Mouse (Mus musculus) retina, postnatal 7 days (tissue): ENCODE results near the gene Sv2c.
"Not testable (repeated sequence)": the region's sequence is repeated elsewhere in the genome, so short reads cannot be mapped to it uniquely, and the experiment has no call there.

Experiments used
- DNase-seq: peaks from one replicate; pipeline ENCODE4 v3.0.0-alpha.2; 2012; ENCODE audit warnings: low read depth, low spot score

Sv2c gene

GRCm38 (mm10) chr13:95968031-95968430 is 164.3 kb downstream of the Sv2c start:
- not testable (repeated sequence) for DNase-seq

GRCm38 (mm10) chr13:95966791-95967190 is 165.6 kb downstream of the Sv2c start:
- DNase-seq, result no peak

DNA sequence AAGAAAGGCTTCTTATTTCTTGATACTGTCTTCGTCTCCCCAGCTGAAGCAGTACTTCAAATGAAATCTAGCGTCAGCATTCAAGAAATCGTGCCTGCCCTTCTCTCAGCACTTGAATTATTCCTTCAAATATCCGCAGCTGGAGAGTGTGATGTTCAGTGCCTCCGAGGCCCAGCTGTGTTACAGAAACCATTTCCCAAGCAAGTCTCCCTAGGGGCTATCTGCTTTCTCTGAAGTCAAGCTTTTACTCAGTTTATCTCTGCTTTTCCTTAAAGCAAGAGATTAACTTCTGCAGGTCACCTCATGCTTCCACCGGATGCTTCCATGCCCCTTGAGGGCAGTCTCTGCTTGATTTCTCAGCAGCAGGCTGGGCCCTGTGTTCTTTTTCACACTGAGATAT is 166.8 kb downstream of the Sv2c start:
- no peak for DNase-seq

- no peak for DNase-seq
These were observed 167.2 kb downstream of the Sv2c start for GRCm38 (mm10) chr13:95965162-95965561.

DNA sequence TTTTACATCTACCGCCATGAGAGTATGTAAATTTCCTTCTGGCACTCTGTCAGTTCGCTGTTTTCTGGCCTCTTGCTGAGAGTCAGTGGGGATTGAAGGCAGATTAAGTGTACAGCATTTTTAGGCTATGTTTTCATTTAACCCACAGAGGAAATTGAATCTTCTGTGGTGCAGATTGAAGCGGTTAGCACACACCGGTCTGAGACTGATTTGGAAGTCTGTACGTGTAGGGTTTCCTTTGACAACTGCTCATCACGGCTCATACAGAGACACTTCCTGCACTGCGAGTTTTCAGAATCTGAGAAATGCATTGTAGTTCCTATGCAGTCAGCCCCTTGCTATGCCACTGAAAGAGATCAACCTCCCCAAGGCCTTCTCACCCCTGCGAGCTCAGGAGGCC is 168.2 kb downstream of the Sv2c start:
- DNase-seq, result no peak

GRCm38 (mm10) chr13:95963671-95964070 is 168.7 kb downstream of the Sv2c start:
- DNase-seq, result no peak

DNA sequence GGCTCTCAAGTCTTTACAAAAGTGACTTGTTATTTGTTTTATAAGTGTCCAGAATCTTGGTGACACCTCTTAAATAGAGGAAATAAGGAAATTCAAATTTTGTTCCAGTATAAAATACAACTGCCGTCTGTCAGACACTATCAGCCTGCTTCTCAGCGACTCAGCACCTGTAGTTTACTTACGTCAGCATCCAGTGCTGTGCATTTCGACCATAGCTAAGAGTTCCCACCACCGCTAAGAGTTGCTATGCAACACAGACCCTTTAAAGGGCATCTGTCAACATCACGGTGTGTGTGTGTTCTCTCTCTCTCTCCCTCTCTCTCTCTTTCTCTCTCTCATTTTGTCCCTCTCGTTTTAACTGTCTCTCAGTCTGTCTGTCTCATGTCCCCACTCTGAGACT is 170.5 kb downstream of the Sv2c start:
- DNase-seq, result no peak

- peak; percentile 11 for DNase-seq
These were observed 171.1 kb downstream of the Sv2c start for GRCm38 (mm10) chr13:95961191-95961791.

GRCm38 (mm10) chr13:95960477-95961185 is 171.7 kb downstream of the Sv2c start:
- DNase-seq, result no peak

DNA sequence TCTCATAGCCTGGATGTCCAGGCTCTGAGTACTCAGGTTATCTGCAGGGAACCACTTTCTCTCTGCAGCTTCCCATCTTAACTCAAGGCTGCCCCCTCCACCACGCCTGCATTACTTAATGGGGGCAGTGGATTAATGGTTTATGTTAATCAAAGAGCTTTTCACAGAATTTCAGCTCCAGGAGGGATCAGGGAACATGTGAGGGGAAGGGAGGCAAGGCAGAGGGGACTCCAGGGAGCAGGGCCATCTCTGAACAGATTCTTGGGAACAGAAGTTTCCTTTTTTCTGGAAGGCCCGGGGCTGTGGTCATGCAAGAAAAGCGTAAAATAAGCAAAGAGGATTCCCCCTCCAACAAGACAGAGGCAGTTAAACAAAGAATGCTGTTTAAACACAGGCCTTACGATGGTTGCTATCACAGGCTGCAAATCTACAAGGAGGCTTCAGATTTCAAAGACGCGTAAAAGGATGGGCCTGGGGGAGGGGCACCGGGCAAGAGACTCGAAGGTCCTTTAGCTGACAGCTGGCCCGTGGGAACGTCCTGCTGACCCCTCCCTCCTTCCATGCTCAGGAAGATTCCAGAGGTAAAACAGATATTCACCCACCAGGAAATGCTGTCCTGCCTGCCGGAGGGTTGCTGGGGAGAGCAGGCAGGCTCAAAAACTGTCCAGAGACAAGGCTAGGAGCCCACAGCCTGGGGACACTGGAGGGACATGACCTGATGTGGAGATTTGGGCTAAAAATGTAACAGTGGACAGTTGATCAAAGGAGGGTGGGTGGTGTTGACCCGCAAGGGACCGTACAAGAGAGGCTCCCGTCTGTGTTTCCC is 172.5 kb downstream of the Sv2c start:
- DNase-seq, result no peak

DNA sequence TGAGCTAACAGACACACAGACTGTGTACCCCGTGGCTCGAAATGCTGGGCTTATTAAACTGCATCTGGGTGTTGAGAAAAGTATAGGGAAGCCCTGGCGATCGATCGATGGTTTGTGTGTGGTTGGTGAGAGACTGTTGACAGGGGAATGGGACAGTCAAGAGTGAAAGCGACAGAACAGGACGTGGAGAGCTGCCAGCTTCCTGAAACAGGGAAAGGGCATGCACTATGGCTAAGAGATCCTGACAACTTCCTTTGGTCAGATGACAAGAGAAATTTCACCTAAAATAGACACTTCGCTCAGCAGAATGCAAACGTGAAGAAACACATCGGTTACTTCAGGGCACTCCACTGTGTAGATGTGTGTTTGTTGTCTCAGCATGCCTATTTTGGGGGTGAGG is 175.2 kb downstream of the Sv2c start:
- DNase-seq, result no peak

DNA sequence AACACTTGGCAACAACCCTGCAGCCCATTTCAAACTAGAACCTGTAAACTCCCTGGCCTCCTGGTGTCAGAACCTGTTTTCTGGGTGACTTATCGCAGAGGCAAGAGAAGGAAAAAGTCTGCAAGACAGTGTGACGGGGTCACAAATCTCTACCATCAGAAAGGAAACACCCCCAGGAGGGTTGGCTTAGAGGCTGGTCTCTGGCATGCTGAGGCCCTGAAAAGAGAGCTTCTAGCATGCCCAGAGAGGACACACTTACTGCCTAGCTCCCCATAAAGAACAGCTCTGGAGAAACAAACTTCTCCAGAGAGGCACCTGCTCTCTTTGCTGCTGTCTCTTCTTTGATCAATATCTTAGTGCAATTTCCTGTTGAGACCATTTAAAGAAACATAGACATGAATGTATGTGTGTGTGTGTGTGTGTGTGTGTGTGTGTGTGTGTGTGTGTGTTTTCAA is 176.0 kb downstream of the Sv2c start:
- no peak for DNase-seq

DNA sequence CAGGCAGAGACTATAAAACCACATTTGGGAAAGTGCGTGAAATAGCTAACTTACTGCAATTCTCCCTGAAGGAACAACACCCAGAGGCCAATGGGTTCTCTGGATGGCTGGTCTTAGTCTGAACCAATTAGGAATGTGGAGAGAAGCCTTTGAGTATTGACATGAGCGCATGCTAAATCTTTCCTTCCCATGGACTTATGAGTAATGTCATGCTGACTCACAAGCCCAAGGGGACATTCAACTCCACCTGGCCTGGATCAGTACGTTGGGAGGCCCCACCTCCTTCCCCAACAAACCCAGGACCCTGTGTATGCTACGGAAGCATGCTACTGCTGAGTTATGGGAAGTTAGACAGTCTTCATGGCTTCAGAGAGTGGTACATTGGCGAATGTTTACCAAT is 177.2 kb downstream of the Sv2c start:
- no peak for DNase-seq

DNA sequence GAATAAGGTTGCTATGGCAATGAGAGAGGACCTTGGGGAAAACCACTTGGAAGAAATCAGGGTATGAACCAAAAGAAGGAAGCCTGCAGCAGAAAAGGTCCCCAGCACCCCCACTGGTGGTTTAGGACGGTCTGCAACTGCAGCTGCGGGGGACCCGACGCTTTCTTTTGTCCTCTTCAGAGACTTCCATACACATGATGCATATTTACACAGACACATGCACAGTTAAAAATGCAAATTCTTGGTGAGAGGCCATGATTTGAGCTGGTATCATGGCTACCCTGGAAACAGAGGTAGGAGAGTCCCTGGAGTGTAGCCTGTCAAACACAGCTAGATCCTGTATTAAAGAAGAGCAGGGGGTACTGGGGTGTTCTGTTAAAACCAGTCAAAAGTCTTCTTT is 178.7 kb downstream of the Sv2c start:
- DNase-seq, result no peak

DNA sequence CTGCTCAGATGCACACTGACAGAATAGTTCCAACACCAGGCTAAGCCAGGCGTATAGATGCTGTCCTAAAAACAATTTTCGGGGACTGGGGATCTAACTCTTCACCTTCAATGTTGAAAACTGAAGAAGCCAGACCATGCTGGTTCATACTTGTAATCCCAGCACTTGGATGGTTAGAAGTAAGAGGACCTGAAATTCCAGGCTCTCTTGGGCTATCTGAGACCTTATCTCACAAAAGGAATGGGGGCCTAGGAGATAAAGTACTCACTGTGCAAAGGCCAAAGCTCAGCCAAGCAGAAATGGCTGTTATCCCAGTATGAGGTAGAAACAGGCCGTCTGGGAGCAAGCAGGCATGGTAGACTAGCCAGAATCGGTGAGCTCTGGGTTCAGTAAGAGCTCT is 180.1 kb downstream of the Sv2c start:
- no peak for DNase-seq

DNA sequence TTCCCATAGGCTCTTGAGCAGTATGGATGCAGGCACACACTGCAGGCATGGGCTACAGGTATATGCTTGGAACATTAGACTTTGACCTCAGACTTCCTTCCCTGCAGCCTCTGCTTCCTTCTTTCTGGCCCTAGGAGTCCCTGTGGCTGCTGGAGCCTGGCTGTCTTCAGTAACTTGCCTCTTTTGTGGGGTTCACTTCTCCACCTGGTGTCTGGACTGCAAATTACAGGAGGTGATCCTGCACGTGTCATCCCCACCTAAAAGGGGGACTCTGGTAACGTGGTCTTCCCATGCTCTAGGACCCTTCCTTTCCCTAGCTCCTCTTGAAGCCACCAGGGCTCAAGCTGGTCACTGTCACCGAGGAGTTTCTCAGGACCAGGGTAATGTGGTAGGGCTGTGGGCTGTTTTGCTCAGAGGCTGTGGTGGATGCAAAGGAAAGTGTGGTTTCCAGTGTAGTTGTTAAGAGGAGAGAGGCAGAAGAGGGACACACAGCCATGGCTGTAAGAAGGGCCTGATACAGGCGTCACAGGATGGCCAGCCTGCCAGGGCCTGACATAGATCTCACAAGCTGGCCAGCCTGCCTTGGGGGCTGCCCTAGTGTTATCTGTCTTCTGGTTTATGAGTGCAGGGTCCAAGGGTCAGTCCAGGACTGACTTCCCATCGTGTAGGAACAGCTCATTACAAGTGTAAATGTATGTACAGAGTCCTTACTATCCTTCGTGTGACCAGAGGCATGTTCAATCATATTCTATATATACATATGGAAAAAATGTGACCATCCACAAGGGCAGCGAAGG is 181.1 kb downstream of the Sv2c start:
- DNase-seq, result no peak

DNA sequence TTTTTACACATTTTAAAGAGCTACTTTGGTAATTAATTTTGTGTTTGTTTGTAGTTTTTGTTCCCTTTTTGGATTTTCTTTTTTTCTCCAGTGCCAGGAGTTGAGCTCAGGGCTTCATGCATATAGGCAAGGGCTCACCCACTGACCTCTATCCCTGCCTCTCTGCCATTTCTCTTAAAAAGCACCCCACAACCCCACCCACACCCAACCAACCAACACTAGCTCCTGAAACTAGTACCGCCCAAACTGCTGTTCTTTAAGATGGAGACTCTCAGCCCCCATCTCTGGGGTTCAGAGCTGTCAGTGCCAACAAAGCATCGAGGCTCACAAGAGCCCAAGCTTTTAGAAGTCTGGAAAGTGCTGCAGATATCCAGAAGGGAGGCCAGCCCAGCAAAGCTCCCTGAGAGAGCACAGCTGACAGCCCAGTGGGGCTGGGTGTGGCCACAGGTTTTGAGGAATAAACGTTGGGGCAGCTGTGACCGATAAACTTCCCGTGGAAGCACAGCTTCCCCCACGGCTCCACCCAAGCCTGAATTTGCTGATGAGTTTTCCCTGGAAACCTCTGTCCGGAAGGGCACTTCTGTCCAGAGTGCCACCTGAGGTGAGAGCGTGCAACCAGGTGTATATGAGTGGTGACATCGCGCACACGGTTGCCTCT is 181.8 kb downstream of the Sv2c start:
- DNase-seq, result no peak

DNA sequence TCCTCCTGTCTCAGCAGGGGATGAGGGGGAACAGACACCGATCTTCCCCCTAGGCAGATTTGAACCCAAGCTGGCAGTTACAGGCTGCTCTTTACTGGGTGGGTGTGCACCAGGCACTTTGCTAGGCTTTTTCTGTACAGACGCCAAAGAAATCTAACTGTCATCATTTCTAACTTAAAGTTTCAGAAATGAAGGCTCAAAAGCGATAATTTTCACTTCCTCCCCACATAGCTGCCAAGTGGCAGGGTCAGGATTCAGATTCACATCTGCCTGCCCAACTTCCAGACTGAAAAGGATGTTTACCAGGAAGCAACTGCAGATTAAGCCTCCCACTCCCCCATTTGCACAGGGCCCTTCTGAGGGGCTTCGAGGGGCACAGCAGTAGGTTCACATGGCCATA is 183.0 kb downstream of the Sv2c start:
- DNase-seq, result no peak

- DNase-seq, result no peak
These were observed 183.6 kb downstream of the Sv2c start for GRCm38 (mm10) chr13:95948821-95949220.

DNA sequence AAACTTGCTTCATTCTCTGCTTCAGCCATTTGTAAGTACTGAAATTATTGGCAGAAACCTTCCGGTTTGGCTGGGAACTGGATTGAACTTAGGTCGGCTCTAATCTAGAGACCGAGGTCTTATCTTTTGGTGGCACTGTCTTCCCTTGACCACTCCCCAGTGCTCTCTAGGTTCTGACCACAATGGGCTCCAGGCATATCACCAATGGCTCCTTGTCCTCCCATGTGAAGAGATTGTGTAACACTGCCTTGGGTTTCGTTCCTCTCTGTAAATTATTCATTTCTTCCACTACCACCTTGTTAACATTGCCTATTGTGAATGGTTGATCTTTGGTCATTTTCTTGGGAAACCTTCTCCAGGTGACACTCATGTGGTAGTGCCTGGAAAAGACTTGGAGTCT is 184.0 kb downstream of the Sv2c start:
- DNase-seq, result no peak

DNA sequence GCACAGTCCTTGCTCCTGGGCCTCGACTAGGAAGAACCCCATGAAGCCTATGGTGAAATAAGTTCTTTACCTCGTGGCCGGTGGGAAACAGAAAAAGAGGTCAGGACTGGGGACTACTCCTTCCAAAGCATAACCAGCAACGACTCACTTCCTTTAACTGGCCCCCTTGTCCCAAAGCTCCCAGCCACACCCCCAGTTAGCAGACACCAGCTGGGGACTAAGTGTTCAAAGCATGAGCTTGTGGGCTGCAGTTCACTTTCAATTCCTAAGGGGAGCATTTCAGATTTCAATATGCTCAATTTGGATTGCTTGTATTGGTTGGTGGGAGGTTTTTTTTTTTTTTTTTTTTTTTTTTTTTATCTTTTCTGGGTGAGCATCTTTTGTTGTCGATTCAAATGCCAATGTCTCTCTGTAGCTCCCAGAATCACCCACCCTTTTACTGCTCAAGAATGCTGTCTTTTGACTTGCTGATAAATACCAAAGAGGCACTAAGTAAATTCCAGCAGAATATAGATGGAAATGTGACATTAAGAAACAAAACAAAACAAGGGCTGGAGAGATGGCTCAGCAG is 186.4 kb downstream of the Sv2c start:
- DNase-seq, result no peak
